Mouse (Mus musculus) kidney, embryonic 14.5 days (tissue): ENCODE data around the gene Fam111a. TPM values are rescaled to one million over a fixed set of nuclear protein-coding genes. Genes with fewer than 3 reads are reported as not detected.
A peak's percentile ranks its signal among the peaks of the same experiment; 100 is the strongest.

Source experiments
- ATAC-seq: fragments of 200-750 bp; cut with Nextera tagmentation; 2 replicates; pipeline ENCODE4 v1.8.0; 2017; ENCODE audit warnings: moderate number of reproducible peaks, mild to moderate bottlenecking, moderate TSS enrichment, moderate library complexity; ENCODE audit not compliant: low FRiP score, low TSS enrichment
- H3K27ac ChIP-seq: fragments of 300-500 bp; sonication (generic); 2 replicates; pipeline ENCODE4 v1.5.1; 2014; ENCODE audit warnings: low read depth, mild to moderate bottlenecking, low read length, moderate library complexity, mixed read lengths
- H3K27me3 ChIP-seq: fragments of 300-500 bp; sonication (generic); 2 replicates; pipeline ENCODE4 v1.6.1; 2014; ENCODE audit warnings: mild to moderate bottlenecking, low read length; ENCODE audit not compliant: control insufficient read depth, insufficient read depth
- H3K36me3 ChIP-seq: fragments of 300-500 bp; sonication (generic); 2 replicates; pipeline ENCODE4 v1.6.1; 2014; ENCODE audit warnings: low read length, mixed read lengths; ENCODE audit not compliant: control insufficient read depth, insufficient read depth
- H3K4me1 ChIP-seq: fragments of 300-500 bp; sonication (generic); 2 replicates; pipeline ENCODE4 v1.6.1; 2014; ENCODE audit warnings: low read length, mixed read lengths; ENCODE audit not compliant: control insufficient read depth, insufficient read depth
- H3K4me2 ChIP-seq: fragments of 300-500 bp; sonication (generic); replicated peaks from 2 replicates; pipeline ENCODE4 v1.6.1; 2014; ENCODE audit warnings: low read depth, mild to moderate bottlenecking, low read length
- H3K4me3 ChIP-seq: fragments of 300-500 bp; sonication (generic); 2 replicates; pipeline ENCODE4 v1.5.1; 2014; ENCODE audit warnings: mild to moderate bottlenecking, low read length
- H3K9ac ChIP-seq: fragments of 300-500 bp; sonication (generic); 2 replicates; pipeline ENCODE4 v1.6.1; 2014; ENCODE audit warnings: low read depth, mild to moderate bottlenecking, low read length, moderate library complexity
- H3K9me3 ChIP-seq: fragments of 300-500 bp; sonication (generic); 2 replicates; pipeline ENCODE4 v1.6.1; 2016; ENCODE audit warnings: low read length; ENCODE audit not compliant: control insufficient read depth
- WGBS: fragments of 180-500 bp; shearing (Covaris S2); extraction: QIAGEN DNeasy Blood & Tissue Kit; methylation state at CpG from one replicate; pipeline ENCODE4 v1.1.7; 2014; 5-methylcytosine and 5-hydroxymethylcytosine counted together
- polyA plus RNA-seq: library from polyadenylated mRNA; unstranded; fragments of >200 nt; fragmentation: Nextera tagmentation; extraction: Ambion mirVana; gene quantifications from 2 replicates; pipeline ENCODE4 v1.2.1, GENCODE M21; 2014

The Fam111a gene
- polyA plus RNA-seq, 1 experiment from 2014 or later: 29.3 TPM

- Histone ChIP-seq H3K9ac (peak overlapping the region; percentile 59), H3K36me3 (peaks cover 9% of the 10 kb centered on the region; the same call in 1 of the 2 replicates), H3K27ac (peak overlapping the region; percentile 20; the same call in 1 of the 2 replicates), H3K4me3 (peak overlapping the region; percentile 45), H3K4me1 (no peaks in the 10 kb centered on the region), H3K4me2 (peak overlapping the region; percentile 54), H3K9me3 (no peaks in the 10 kb centered on the region), H3K27me3 (no peaks in the 10 kb centered on the region)
- WGBS: 5% methylated on average over 14 of the region's 14 CpGs
- peak; percentile 99 for ATAC-seq
Measured at GRCm38 (mm10) chr19:12573266-12574011, 27.9 kb downstream of the Fam111a start.

- Histone ChIP-seq H3K9ac (peak overlapping the region; percentile 59), H3K9me3 (no peaks in the 10 kb centered on the region), H3K36me3 (peaks cover 9% of the 10 kb centered on the region; the same call in 1 of the 2 replicates), H3K4me3 (peak overlapping the region; percentile 45), H3K4me1 (no peaks in the 10 kb centered on the region), H3K4me2 (peak overlapping the region; percentile 54), H3K27me3 (no peaks in the 10 kb centered on the region), H3K27ac (peak overlapping the region; percentile 20; the same call in 1 of the 2 replicates)
- WGBS: 10% methylated on average over 5 of the region's 5 CpGs
- peak; percentile 8; the same call in 1 of the 2 replicates for ATAC-seq
Measured at GRCm38 (mm10) chr19:12574012-12574407, 28.5 kb downstream of the Fam111a start.

DNA sequence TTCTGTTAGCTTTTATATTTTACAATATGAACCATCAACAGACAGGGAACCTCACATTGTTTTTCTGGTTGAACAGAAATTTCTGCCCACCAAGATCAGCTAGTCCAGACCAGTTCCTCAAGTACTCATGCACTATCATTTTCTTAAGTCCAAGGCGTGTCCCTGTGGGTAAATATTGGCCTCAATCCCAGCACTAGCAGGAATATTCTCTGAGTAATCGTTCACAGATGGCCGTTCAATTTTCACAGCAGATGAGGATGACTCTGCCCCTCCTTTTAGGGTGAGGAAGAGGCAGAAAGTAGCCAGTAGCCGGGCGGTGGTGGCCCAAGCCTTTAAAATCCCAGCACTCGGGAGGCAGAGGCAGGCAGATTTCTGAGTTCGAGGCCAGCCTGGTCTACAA, 29.6 kb downstream of the Fam111a start:
- peaks cover 9% of the 10 kb centered on the region; the same call in 1 of the 2 replicates for H3K36me3 ChIP-seq
- no peak overlapping the region for H3K4me3 ChIP-seq
- 83% methylated on average over 7 of the region's 7 CpGs for WGBS
- no peak overlapping the region for H3K9ac ChIP-seq
- no peaks in the 10 kb centered on the region for H3K4me1 ChIP-seq
- no peaks in the 10 kb centered on the region for H3K9me3 ChIP-seq
- no peaks in the 10 kb centered on the region for H3K27me3 ChIP-seq
- peak overlapping the region; percentile 54; the same call in 1 of the 2 replicates for H3K4me2 ChIP-seq
- ATAC-seq: no peak
- H3K27ac ChIP-seq: no peak overlapping the region

DNA sequence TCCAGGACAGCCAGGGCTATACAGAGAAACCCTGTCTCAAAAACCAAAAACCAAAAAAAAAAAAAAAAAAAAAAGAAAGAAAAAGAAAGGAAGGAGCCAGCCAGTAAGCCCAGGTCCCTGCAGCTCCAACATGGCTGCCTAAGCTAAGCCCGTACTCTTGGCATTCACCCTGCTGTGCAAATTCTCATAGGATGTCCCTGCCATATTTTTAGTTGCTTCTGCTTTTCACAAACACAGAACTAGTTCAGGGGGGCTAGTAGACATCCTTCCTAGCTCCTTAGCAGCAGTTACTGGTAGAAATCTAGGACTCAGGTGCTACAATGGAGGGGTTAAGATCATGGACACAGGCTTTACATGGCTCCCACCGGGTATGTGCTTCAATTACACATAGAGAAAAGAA, 30.0 kb downstream of the Fam111a start:
- Histone ChIP-seq H3K4me1 (no peaks in the 10 kb centered on the region), H3K4me2 (no peak overlapping the region), H3K9me3 (no peaks in the 10 kb centered on the region), H3K36me3 (peaks cover 9% of the 10 kb centered on the region; the same call in 1 of the 2 replicates), H3K4me3 (no peak overlapping the region), H3K27ac (no peak overlapping the region), H3K27me3 (no peaks in the 10 kb centered on the region), H3K9ac (no peak overlapping the region)
- 93% methylated on average over 2 of the region's 2 CpGs for WGBS
- ATAC-seq: no peak

DNA sequence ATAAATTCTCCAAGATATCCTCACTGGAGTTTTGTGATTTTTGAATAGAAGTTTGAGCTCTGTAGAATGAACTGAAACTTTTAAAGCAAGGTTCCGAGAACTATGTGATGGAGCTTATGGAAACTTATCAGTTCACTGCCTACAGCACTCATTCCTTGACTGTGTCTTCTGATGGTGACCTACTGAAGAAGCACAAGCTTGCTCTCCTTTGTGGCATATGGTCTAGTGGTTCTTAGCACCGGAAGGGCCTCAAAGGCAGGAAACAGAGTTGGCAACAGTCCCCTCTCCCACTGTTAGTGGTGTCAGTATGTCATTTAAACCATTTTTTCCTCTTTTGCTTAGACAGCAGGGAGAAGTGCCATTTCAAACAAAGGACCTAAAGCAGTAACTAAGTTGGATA, 31.1 kb downstream of the Fam111a start:
- no peak for ATAC-seq
- Histone ChIP-seq H3K27ac (no peak overlapping the region), H3K9me3 (no peaks in the 10 kb centered on the region), H3K27me3 (no peaks in the 10 kb centered on the region), H3K4me3 (no peak overlapping the region), H3K4me1 (no peaks in the 10 kb centered on the region), H3K36me3 (peaks cover 9% of the 10 kb centered on the region; the same call in 1 of the 2 replicates), H3K9ac (no peak overlapping the region), H3K4me2 (no peak overlapping the region)
- WGBS: 88% methylated on average over 2 of the region's 2 CpGs

- no peak for ATAC-seq
- no peak overlapping the region for H3K4me3 ChIP-seq
- H3K4me1 ChIP-seq: no peaks in the 10 kb centered on the region
- 73% methylated on average over 4 of the region's 4 CpGs for WGBS
- H3K9me3 ChIP-seq: no peaks in the 10 kb centered on the region
- no peak overlapping the region for H3K4me2 ChIP-seq
- H3K36me3 ChIP-seq: peaks cover 3% of the 10 kb centered on the region
- no peaks in the 10 kb centered on the region for H3K27me3 ChIP-seq
- H3K9ac ChIP-seq: no peak overlapping the region
- no peak overlapping the region for H3K27ac ChIP-seq
Measured at GRCm38 (mm10) chr19:12585310-12585709, 39.8 kb downstream of the Fam111a start.

- 9% methylated on average over 1 of the region's 1 CpGs for WGBS
- H3K4me1 ChIP-seq: no peaks in the 10 kb centered on the region
- H3K4me2 ChIP-seq: no peak overlapping the region
- no peak overlapping the region for H3K9ac ChIP-seq
- no peaks in the 10 kb centered on the region; the same call in 1 of the 2 replicates for H3K27me3 ChIP-seq
- no peak overlapping the region for H3K27ac ChIP-seq
- no peak for ATAC-seq
- peaks cover 3% of the 10 kb centered on the region for H3K36me3 ChIP-seq
- no peak overlapping the region for H3K4me3 ChIP-seq
- no peaks in the 10 kb centered on the region for H3K9me3 ChIP-seq
Measured at GRCm38 (mm10) chr19:12591908-12592307, 46.4 kb downstream of the Fam111a start.

GRCm38 (mm10) chr19:12595135-12595529, 49.6 kb downstream of the Fam111a start:
- Histone ChIP-seq H3K27me3 (peaks cover 2% of the 10 kb centered on the region; the same call in 1 of the 2 replicates), H3K27ac (no peak overlapping the region), H3K9me3 (no peaks in the 10 kb centered on the region), H3K4me2 (peak overlapping the region; percentile 98), H3K4me3 (no peak overlapping the region; the same call in 1 of the 2 replicates), H3K4me1 (no peaks in the 10 kb centered on the region), H3K9ac (no peak overlapping the region), H3K36me3 (no peaks in the 10 kb centered on the region)
- WGBS: 63% methylated on average over 2 of the region's 2 CpGs
- ATAC-seq: no peak
